Mouse (Mus musculus) right cerebral cortex, postnatal 25 days (tissue): ENCODE measurements at regions not wholly inside any gene's neighbourhood (a gene's known extent, or its start where the extent isn't known, plus 50 kb on each side); places are given as distances from the start of the nearest gene placed in this dataset.

Experiments
- DNase-seq: peaks from one replicate; pipeline ENCODE4 v3.0.0; 2022

DNA sequence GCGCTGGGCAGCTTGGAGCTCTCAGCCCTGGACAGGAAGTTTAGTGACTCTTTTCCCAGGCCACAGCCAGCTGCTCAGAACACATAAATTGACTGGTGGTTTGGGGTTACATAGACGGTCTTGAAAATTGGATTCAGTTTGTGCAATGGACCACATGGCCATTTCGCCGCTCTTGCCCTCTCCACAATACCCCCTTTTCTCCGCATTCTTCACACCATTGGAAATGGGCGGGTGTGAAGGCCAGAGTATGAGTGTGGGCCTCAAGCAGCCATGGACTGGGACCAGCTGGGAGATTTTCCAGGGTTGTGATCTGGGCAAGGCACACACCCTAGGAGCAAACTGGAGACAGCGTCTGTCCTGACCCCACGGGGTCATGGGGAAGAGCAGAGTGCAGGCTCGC, 135.1 kb upstream of the Cops8 start:
- no peak for DNase-seq

DNA sequence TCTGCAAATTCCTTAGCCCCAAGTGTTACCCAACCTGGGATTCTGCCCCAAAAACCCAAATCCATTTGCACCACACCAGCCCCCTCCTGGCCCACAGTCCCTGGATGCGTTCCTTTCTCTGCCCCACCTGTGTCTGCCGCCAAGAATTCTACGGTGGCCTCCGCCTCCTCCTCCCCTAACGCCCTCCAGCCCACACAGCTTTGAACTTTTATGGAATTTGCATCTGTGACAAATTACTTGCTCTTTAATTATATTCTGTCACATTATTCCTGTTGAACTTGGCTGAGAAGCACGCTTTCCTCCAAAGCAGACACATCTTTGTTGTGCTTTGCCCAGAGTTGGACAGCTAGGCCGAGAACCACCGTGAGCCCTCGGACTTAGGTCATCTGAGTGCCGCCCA, 131.8 kb upstream of the Cops8 start:
- no peak for DNase-seq

DNA sequence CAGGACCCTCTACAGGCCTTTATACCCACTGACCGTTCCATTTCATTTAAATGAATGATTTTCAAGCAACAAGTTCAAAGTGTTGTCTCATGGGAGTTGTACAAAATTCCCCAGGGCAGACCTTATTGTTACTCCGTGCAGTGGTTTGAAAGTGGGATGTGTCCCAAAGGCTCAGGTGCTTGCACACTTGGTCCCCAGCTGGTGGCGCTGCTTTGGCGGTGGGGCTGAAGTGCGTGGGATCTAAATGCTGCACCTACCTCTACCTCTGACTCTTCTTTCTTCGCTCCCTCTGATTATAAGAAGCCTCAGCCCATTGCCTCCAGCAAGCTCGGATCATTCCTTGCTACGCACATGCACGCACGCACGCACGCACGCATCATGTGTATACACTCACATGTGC, 131.0 kb upstream of the Cops8 start:
- no peak for DNase-seq

DNA sequence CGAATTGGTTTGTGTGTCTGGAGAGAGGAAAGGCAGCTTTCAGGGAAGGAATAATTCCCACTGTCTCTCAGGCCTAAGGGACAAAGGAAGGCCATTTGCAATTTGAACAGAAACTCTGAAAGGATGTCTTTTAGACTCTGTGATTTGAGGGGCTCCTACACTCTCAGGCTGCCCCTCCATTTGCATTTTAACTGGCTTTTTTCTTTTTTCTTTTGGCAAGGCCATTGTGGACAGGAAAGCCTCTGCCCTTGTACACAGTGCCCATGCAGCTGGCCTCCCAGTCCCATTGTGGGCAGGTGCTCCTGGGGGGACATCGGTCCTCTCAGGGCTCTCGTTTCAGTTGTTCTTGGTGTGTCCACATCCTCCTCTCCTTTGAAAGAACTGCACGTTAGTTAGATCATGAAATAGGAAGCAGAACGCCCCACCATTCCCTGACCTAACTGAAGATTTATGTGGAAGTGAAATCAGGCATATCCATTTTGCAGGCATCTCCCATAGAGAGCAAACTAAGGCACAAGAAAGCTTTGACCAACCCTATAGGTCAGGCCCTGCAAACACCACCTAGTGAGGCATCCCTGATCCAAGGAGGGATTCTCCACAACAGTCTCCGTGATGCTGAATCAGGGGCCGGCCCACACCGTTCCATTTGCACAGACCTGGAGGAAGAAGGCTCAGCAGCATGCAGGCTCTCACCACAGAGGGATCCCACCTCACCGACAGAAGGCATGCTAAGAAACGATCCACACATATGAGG, 127.5 kb upstream of the Cops8 start:
- no peak for DNase-seq

DNA sequence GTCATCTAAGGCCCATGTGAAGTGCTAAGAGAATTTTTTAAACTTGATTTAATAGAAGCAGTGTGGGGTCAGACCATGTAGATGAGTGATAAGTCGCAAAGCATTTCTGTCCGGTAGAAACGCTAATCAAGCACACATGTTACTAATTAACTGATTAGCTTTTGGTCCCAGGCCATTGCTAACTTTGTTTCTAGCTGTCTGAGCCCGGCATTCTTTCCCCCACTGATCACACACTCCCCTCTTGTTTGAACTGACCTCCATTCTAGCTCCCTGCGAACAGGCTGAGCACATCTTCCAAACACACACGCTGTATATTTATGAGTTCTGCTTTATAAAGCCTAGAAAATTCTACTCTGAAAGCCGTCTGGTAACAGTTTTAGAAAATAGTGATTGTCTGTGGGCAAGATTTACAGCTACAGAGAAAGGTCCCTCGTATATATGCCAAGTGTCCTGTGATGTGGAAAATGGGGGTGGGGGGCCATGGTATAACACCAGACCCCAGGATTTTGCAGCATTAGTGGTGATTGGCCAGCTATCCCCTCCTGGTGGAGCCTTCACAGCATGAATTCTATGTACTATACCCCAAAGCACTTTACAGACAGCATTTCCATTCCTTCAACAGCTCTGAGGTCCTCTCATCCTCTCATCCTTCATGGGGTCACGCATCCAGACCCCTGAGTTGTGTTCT, 126.1 kb upstream of the Cops8 start:
- no peak for DNase-seq

DNA sequence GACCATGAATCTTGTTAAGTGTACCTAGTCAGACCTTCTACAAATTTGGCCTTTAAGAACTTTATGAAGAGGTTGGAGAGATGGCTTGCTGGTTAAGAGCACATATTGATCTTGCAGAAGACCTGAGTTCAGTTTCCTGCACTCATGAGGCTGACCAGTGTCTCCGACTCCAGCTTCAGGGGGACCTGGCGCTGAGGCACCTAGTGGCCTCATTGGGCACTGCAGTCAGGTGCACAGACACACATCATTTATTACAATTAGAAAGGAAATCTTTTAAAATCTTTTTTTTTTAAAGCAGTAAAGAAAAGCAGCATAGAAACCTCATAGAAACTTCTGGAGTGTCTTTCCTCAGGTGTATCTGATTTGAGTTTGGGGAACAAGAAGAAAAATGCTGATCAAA, 123.9 kb upstream of the Cops8 start:
- DNase-seq, result no peak

DNA sequence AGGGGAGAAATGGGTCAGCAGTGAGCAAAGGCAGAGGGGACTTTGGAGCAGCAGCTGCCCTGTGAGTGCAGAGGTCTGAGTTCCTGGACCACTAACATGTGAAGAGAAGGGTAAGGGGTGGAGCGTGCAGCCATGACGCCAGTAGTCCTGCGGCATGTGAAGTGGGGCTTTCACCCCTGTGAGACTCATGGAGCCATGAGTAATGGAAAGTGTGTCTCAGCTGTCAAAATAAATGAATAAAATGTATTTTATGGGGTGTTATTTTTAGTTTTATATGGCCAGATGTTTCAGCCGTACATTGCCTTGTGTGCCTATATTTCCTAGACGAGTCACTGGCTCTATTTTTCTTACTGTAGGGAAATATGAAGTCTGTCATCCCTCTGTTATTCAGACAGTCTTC, 121.5 kb upstream of the Cops8 start:
- no peak for DNase-seq

DNA sequence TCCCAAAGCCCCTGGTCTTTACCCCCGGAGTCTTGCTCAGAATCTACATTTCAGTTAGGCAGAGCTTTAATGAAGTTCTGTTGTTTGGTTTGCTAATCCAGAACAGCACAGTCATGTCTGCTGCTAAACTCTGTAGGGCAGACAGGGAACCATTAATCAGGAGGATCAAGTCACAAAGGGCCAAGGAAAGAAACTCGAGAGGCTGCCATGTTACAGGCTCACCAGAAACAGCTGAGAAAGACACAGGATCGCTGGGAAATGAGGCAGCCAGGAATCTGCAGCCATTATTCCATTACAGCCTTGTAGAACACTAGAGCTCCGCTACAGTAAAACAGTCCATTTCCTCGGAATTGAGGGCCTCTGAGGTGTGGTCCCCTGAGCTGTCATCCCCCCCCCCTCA, 121.1 kb upstream of the Cops8 start:
- DNase-seq, result no peak

DNA sequence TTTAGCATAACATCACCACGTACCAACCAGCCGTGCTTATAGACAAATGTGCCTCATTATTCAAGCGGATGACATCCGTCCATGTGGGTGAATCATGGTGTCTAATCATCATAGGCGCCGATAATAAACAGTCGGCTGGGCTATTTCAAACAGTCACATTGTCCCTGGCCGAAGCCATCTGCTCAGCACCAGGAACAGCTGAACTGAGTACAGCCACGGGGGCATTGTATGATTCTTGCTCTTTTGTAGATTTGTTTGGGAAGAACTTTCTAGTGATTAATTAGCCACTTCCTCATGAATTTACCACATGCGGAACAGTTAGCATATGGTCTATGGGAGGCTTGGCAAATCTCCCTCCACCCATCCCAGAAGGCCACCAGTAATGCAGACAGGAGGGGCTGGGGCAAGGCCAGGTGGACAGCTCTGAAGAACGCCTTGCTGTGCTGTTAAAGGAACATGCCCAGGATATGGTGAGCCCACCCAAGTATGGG, 116.4 kb upstream of the Cops8 start:
- DNase-seq, result peak; percentile 18

DNA sequence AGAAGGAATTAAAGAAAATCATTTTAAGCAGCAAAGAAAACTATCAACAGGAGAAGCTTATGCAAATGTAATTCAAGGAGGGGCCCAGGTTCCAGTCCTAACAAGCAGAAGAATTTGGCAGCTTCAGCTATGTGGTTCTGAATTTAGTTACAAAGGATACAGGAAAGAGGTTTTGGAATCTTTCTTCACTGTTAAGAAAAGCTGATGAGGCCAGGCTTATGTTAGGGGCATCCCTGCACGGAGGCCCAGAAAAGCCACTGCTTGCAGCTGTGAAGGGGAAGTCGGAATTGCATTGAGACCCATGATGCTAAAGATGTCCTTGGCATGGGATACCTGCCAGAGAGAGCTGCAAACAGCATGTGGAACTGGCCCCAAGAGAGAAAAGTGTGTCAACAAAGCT, 114.9 kb upstream of the Cops8 start:
- peak; percentile 12 for DNase-seq

DNA sequence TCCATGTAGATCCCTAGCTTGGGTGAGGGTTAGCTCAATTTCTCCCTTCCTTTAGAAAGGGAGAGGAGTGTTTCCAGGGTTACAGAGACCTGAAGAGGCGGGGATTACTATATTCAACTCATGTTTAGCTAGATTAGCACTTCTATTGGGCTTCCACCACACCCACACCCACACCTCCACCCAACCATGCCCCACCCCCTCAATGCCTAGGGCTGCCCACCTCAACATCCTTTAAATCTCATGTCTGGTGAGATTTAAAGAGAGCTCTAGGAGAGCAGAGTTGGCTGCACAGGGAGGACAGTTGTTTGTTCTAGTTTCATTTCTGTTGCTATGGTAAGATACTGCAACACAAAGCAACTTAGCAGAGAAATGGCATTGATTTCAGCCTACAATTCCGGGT, 113.8 kb upstream of the Cops8 start:
- peak; percentile 21 for DNase-seq

DNA sequence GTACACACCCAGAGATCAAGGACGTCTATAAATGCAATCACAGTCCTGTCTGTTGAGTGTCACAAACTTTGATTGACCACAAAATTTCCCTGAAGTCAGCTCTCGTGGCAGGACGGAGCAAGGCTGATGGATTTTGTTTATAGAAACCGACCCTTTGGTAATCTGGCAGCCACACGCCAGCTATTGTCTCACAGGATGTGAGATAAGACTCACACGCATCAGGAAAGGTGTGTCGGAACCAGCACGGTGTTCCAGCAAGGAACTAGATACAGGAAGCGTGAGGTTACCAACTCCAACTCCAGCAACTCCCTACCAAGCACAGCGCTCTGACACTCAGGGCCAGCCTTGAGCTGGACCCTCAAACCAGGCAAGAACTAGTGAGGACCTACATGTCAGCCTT, 112.4 kb upstream of the Cops8 start:
- DNase-seq, result no peak

DNA sequence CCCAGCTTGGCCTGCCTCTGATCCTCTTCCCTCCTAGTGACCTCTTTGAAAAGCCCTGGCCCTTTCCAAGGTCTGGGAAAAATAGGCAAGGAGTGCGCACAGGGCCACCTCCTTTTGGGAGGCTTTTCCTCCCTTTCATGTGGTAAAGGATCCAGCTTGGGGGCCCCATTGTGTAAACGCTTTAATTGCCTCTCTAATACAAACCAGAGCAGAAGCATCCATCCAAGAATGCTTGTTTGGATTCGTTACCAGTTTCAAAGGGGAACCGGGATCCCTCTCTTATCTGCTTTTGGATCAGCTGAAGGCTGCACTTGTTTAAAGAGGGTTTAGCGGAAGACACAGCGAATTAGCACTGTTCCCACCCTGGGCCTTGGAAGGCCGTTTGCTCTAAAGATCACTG, 109.3 kb upstream of the Cops8 start:
- no peak for DNase-seq

DNA sequence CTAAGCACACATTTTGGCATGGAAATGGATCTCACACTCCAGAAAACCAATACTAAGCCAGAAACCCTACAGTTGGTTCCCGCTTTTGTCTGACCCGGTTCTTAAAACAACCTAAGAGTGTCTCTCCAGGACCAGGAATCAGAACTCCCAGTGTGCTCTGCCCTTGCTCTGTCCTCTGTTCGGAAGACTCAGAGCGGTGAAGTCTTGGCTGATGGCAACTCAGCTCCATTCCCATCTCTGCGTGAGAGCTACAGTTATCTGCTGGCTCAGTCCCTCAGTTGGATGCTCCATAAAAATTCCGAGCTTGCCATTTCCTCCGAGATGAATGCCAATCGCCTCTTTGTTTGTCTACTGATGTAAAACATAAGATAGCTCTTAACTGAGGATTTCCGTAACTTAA, 107.6 kb upstream of the Cops8 start:
- DNase-seq, result no peak

DNA sequence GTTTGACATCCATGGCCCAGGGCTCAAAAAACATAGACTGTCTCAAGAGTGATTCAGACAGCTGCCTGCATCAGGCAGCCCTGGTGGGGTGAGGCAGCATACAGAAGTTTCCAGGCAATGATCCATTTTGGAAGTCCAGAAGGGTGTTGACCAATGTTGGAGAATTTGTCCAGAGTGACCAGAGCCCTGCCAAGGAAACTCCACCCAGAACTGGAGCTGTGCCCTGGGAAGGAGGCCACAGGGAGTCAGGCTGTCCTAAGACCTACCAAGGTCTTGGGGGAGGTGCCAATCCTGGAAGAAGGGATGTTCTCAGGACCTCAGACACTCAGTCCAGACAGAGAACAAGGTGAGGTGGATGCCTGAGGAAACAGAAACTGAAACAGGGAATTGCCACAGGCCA, 105.2 kb upstream of the Cops8 start:
- DNase-seq, result no peak

DNA sequence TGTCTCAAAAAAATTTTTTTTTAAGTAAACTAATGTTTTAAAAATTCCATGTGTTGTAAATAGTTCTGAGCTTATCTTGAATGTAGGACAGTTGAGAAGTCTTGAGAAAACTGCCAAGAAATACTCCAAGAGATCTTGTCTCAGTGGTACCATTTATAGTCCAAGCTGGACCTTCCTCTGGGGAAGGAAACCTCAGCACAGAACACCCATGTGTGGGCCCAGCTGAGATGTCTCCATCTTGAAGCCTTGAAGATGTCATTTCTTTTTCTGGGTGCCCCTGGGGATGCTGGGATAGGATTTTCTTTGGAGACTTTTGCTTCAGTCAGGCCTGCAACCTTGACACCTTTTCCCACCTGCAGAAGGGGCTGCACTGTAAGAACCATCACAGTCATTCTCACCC, 101.4 kb upstream of the Cops8 start:
- DNase-seq, result no peak

DNA sequence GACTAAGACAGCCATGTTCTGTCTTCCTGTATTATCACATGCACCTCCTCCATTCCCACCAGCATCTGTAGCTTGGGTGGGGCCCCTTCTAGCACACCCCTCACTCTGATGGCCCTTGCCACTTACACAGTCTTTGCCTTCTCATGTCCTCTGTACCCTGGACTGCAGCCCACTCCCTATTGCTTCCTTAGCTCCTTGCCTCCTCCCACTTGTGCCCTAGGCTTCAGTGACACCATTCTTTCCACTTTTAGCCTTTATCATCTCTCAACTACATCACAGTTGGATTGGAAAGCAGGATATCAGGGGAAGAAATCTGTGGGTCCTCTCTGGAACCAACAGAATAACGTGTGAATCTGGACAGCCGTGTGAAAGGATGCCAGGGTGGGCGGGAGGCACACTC, 100.4 kb upstream of the Cops8 start:
- DNase-seq, result no peak

DNA sequence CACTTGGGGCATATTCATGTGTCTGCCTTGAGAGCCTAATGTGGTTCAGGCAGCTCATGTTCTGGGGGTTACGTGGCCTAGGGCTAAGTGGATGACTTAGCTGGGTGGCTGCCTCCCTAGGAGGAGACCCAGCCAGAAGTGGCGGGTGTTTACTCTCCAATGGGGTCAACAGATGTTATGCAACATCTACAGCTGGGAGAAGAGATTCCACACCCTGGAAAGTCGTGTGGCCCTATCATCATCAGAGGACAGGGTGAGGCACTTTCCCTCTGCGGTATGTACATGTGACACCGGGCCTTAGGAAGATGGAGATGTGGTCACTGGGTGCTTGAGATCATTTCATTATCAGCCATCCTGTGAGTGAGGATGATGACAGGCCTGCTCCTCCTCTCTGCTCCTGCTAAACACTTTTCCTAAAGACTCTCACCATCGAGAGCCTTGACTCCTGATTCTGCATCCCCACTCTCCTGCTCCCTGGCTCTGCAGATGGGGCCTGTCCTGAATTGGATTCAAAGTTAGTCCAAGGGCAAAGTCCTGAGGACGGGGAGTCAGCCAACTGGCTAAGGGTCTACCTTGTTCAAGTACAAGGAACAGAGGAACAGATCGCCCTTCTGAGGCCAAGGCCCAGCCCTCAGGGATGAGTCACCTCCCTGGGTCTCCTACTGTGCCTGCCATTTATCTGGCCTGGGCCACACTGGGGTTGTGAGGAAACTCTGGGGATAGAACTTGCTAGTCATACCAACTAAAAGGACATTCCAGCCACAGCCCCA, 99.8 kb upstream of the Cops8 start:
- no peak for DNase-seq

DNA sequence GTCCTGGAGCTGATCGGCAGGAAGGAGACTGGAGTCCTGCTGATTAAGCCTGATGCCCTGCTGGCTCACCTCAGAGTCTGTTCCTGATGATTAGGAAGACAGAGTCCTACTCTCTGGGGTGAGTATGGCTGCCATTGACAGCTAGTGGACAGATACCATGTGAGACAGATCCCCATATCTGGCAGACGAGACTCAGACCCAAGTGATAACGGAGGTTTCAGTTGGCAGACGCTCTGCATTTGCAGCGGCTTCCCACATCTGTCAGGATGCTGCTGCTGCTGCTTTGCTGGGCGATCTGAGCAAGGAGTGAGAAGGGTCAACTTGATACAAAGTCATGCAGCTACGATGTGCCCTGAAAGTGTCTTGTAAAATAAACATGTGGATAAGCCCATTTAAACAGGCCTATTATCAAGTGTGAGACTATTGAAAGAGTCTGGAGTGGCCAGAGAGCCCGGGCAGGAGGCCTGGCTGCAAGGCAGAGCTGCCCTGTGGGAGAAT, 98.1 kb upstream of the Cops8 start:
- DNase-seq, result no peak

DNA sequence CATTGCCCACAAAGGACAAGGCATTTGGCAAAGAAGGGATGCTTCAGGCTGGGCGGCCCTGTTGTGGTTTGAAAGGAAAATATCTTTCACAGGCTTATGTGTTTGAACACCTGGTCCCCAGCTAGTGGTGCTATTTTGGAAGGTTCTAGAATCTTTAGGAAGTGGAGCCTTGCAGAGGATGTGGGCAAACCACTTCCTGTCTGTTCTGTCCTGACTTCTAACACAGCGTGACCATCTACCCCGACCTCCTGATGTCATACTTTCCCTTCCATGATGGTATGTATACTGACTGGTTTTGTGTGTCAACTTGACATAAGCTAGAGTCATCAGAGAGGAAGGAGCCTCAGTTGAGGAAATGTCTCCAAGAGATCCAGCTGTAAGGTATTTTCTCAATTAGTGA, 97.2 kb upstream of the Cops8 start:
- no peak for DNase-seq

DNA sequence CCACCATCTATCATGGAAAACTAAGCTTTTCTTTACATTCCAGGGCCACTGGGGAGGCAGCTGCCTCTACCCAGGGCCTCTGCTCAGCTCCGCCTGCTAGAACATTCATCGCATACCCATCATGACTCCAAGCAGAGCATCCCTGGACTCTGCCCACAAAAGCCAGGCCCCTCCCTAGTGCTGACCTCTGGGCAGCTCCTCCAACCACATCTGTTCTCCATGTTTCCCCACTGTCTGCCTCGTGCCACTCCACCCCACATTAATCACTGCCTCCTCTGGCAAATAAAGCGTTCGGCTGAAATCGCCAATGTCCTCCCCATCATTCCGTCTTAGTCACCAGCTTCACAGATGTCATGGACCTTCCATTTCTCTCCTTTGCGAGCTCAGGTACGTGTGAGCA, 96.2 kb upstream of the Cops8 start:
- DNase-seq, result no peak

DNA sequence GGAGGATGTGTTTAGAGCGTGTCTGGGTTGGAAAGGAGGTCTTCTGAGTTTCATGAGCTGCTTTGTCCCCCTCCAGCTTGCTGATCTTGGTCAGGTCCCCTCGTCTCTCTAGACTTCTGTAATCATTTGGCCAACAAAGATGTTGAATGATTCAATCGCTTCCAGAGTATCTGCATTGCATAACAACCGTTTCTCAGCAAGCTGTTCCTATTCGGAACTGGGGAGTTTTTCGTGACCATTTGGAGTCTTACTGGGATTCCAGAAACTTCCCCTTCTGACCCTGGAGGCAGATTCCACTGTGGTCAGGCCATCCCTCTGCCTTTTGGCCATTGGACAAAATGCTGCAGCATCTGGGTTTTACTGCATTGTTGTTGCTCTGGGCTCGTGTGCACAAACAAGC, 93.4 kb upstream of the Cops8 start:
- DNase-seq, result no peak

DNA sequence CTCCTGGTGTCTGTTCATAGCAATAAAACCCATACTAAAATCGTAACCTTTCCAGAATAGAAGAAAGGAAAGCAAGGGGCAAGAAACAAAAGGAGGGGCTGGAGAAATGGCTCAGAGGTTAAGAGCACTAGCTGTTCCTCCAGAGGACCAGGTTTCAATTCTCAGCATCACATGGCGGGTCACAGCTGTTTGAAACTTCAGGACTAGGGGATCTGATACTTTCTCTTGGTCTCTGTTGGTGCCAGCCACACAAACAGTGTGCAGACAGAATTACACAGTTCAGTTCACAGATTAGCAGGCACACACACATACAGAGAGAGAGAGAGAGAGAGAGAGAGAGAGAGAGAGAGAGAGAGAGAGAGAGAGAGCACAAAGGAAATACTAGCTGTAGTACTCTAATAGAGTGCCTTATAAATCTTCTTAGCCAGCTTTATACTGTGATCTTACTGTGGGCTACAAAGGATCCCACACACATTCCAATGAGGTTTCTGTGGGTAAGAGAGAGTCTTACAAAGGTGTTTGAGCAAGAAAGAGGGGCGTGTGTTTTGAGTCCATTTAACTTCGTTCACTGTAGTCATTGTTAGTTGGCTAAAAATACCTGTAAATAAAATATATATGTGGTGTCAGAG, 89.2 kb upstream of the Cops8 start:
- DNase-seq, result no peak
